Comparison of ENCODE assay signal across 21 mouse cellular contexts in genomic region chr2:109991754-109992153, GRCm38 (mm10).
"Had no signal": no experiment of that assay in that cellular context is flagged by ENCODE, and none has a peak within 500 bp of the region (broad histone marks: within the 10 kb centered on the region; RNA-seq: fewer than 3 reads in every experiment).

No protein-coding gene starts in this region.

- H3K4me2 ChIP-seq: kidney, embryonic 15.5 days; limb, embryonic 12.5 days; liver, embryonic 12.5 days; liver, embryonic 15.5 days; lung, embryonic 15.5 days; midbrain, embryonic 13.5 days; neural tube, embryonic 13.5 days had no signal

- H3K27ac ChIP-seq: left cerebral cortex, adult 2 months; liver, embryonic 12.5 days; liver, embryonic 15.5 days; lung, embryonic 15.5 days; midbrain, embryonic 13.5 days; neural tube, embryonic 13.5 days had no signal

- H3K9me3 ChIP-seq: kidney, embryonic 15.5 days; limb, embryonic 12.5 days; liver, embryonic 12.5 days; liver, embryonic 15.5 days; lung, embryonic 15.5 days; megakaryocyte, embryonic 14.5 days; midbrain, embryonic 10.5 days; midbrain, embryonic 13.5 days; neural tube, embryonic 13.5 days had no signal

- H3K4me3 ChIP-seq: kidney, embryonic 15.5 days; left cerebral cortex, adult 2 months; limb, embryonic 12.5 days; liver, embryonic 12.5 days; liver, embryonic 15.5 days; lung, embryonic 15.5 days; megakaryocyte, embryonic 14.5 days; midbrain, embryonic 10.5 days; midbrain, embryonic 13.5 days; myocyte; neural tube, embryonic 13.5 days had no signal

- H3K36me3 ChIP-seq: limb, embryonic 12.5 days; liver, embryonic 12.5 days; liver, embryonic 15.5 days; lung, embryonic 15.5 days; midbrain, embryonic 13.5 days; neural tube, embryonic 13.5 days had no signal

- H3K4me1 ChIP-seq: lung, embryonic 15.5 days had no signal

- H3K9ac ChIP-seq: kidney, embryonic 15.5 days; limb, embryonic 12.5 days; liver, embryonic 12.5 days; liver, embryonic 15.5 days; lung, embryonic 15.5 days; midbrain, embryonic 13.5 days; neural tube, embryonic 13.5 days had no signal

- H3K27me3 ChIP-seq: kidney, embryonic 15.5 days; limb, embryonic 12.5 days; liver, embryonic 12.5 days; liver, embryonic 15.5 days; megakaryocyte, embryonic 14.5 days; midbrain, embryonic 13.5 days; neural tube, embryonic 13.5 days had no signal

- DNase-seq: kidney, postnatal 14 days; kidney, postnatal 4 days; layer of hippocampus, postnatal 36 days; liver; lung, adult 18-20 months; lung, postnatal 10 days; lung, postnatal 36 days; thymus, postnatal 25 days had no signal

- ATAC-seq: inflammation-experienced regulatory T-cells, adult 6 months; liver, embryonic 12.5 days; midbrain, embryonic 13.5 days; midbrain, embryonic 16.5 days had no signal
